23 mouse cellular contexts compared by ENCODE assay signal in the genomic region with DNA sequence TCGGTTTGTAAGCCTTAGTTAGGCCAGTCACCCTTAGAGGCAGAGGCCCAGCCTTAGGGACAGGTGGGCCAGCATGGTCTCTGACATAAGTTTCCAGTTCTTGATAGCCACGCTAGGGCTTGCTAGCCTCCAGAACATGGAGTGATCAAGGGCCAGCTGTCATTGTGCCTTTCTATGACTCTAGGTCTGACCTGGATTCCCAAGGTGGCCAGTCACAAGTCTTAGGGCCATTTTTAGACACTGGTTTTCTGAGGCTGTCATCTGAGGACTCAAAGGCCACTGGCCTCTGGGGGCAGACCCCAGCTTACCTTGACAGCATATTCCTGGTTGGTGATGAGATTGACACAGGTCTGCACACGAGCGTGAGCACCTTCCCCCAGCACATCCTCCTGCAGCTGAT. TPM values are rescaled to one million over a fixed set of nuclear protein-coding genes. Genes with fewer than 3 reads are reported as not detected.
DNase-seq lines count a peak whose midpoint lies in the region; ATAC-seq and TF ChIP-seq lines count a peak whose summit lies in the region.
"Had no signal": no experiment of that assay in that cellular context is flagged by ENCODE, and none has a peak within 500 bp of the region (broad histone marks: within the 10 kb centered on the region; RNA-seq: fewer than 3 reads in every experiment).

No protein-coding gene starts in this region.

- no peak overlapping the region for H3K27ac ChIP-seq in forebrain, embryonic 10.5 days
- no peak overlapping the region for H3K27ac ChIP-seq in forebrain, embryonic 16.5 days (ENCODE audit: low read length)
- H3K27ac ChIP-seq in heart, embryonic 12.5 days (ENCODE audit: poor library complexity, severe bottlenecking), result no peak overlapping the region
- H3K27ac ChIP-seq in midbrain, embryonic 10.5 days (replicated peaks), result no peak overlapping the region
- H3K27ac ChIP-seq in midbrain, postnatal 0 days (ENCODE audit: low read depth, low read length), result no peak overlapping the region
- H3K27ac ChIP-seq: embryonic facial prominence, embryonic 15.5 days; forebrain, embryonic 15.5 days; heart, embryonic 15.5 days; hindbrain, embryonic 10.5 days; kidney, embryonic 15.5 days; limb, embryonic 12.5 days; liver, embryonic 15.5 days; lung, embryonic 15.5 days; stomach, embryonic 15.5 days had no signal

- DNase-seq in forebrain, embryonic 10.5 days (ENCODE audit: extremely low spot score, low spot score), result no peak
- no peak for DNase-seq in heart, postnatal 10 days
- DNase-seq in midbrain, embryonic 10.5 days (ENCODE audit: low spot score), result no peak
- no peak for DNase-seq in midbrain, postnatal 0 days (ENCODE audit: low spot score)
- DNase-seq in skeletal muscle tissue, adult 2 months (ENCODE audit: low read depth, low spot score), result peak; percentile 90
- DNase-seq: kidney, postnatal 36 days; layer of hippocampus, postnatal 36 days; lung, postnatal 36 days; right cerebral cortex, adult 18-20 months; right cerebral cortex, postnatal 4 days; thymus, postnatal 36 days had no signal

- H3K36me3 ChIP-seq in forebrain, embryonic 10.5 days (replicated peaks), result peaks cover 79% of the 10 kb centered on the region
- peaks cover 34% of the 10 kb centered on the region for H3K36me3 ChIP-seq in forebrain, embryonic 16.5 days (ENCODE audit: control insufficient read depth, insufficient read depth)
- peaks cover 71% of the 10 kb centered on the region for H3K36me3 ChIP-seq in heart, embryonic 12.5 days
- H3K36me3 ChIP-seq in midbrain, embryonic 10.5 days, result peaks cover 79% of the 10 kb centered on the region
- peaks cover 61% of the 10 kb centered on the region for H3K36me3 ChIP-seq in midbrain, postnatal 0 days (ENCODE audit: insufficient read depth, low read length)

- H3K4me3 ChIP-seq in forebrain, embryonic 10.5 days, result peak overlapping the region; percentile 2; the same call in 1 of the 2 replicates
- H3K4me3 ChIP-seq in forebrain, embryonic 16.5 days (replicated peaks; ENCODE audit: low read length), result no peak overlapping the region
- no peak overlapping the region for H3K4me3 ChIP-seq in heart, embryonic 12.5 days
- H3K4me3 ChIP-seq in midbrain, embryonic 10.5 days, result 0 out of 2 replicates have a peak overlapping the region, but pooled peaks have one; percentile 1
- H3K4me3 ChIP-seq in midbrain, postnatal 0 days (ENCODE audit: low read depth, low read length), result no peak overlapping the region
- H3K4me3 ChIP-seq: embryonic facial prominence, embryonic 15.5 days; forebrain, embryonic 15.5 days; heart, embryonic 15.5 days; hindbrain, embryonic 10.5 days; kidney, embryonic 15.5 days; limb, embryonic 12.5 days; liver, embryonic 15.5 days; lung, embryonic 15.5 days; stomach, embryonic 15.5 days had no signal

- intact Hi-C loops in heart, postnatal 10 days (cut with DNase I), result no loop called here

- peaks cover 46% of the 10 kb centered on the region for H3K4me1 ChIP-seq in forebrain, embryonic 10.5 days
- H3K4me1 ChIP-seq in forebrain, embryonic 16.5 days (replicated peaks; ENCODE audit: control insufficient read depth, insufficient read depth, low read length), result peaks cover 34% of the 10 kb centered on the region
- peaks cover 50% of the 10 kb centered on the region for H3K4me1 ChIP-seq in heart, embryonic 12.5 days (replicated peaks)
- H3K4me1 ChIP-seq in midbrain, embryonic 10.5 days, result peaks cover 30% of the 10 kb centered on the region
- peaks cover 16% of the 10 kb centered on the region for H3K4me1 ChIP-seq in midbrain, postnatal 0 days (ENCODE audit: insufficient read depth, low read length)

- no peak overlapping the region for H3K4me2 ChIP-seq in forebrain, embryonic 16.5 days (ENCODE audit: low read length)
- H3K4me2 ChIP-seq in heart, embryonic 12.5 days, result no peak overlapping the region
- H3K4me2 ChIP-seq in midbrain, postnatal 0 days (ENCODE audit: low read depth, low read length, poor library complexity, severe bottlenecking), result no peak overlapping the region
- H3K4me2 ChIP-seq: embryonic facial prominence, embryonic 15.5 days; forebrain, embryonic 15.5 days; heart, embryonic 15.5 days; kidney, embryonic 15.5 days; limb, embryonic 12.5 days; liver, embryonic 15.5 days; lung, embryonic 15.5 days; stomach, embryonic 15.5 days had no signal

- TF ChIP-seq CTCF in midbrain, postnatal 0 days (IDR thresholded peaks at IDR 0.05), result no peak

- no peaks in the 10 kb centered on the region for H3K27me3 ChIP-seq in forebrain, embryonic 10.5 days (ENCODE audit: poor library complexity, severe bottlenecking)
- no peaks in the 10 kb centered on the region for H3K27me3 ChIP-seq in forebrain, embryonic 16.5 days (replicated peaks; ENCODE audit: control insufficient read depth, insufficient read depth, low read length)
- no peaks in the 10 kb centered on the region for H3K27me3 ChIP-seq in heart, embryonic 12.5 days (replicated peaks)
- H3K27me3 ChIP-seq in midbrain, embryonic 10.5 days (ENCODE audit: low read depth, poor library complexity, severe bottlenecking), result no peaks in the 10 kb centered on the region
- no peaks in the 10 kb centered on the region for H3K27me3 ChIP-seq in midbrain, postnatal 0 days (ENCODE audit: insufficient read depth, low read length)
- H3K27me3 ChIP-seq: embryonic facial prominence, embryonic 15.5 days; forebrain, embryonic 15.5 days; heart, embryonic 15.5 days; kidney, embryonic 15.5 days; limb, embryonic 12.5 days; liver, embryonic 15.5 days; lung, embryonic 15.5 days; stomach, embryonic 15.5 days had no signal

- ATAC-seq in forebrain, embryonic 16.5 days, result no peak
- ATAC-seq in heart, embryonic 12.5 days (ENCODE audit: insufficient number of reproducible peaks, low FRiP score), result no peak
- ATAC-seq in midbrain, postnatal 0 days (ENCODE audit: low FRiP score), result no peak
- ATAC-seq: forebrain, embryonic 15.5 days; intestine, postnatal 0 days had no signal

- 90% methylated on average over 4 of the region's 4 CpGs for WGBS in forebrain, embryonic 10.5 days
- 94% methylated on average over 4 of the region's 4 CpGs for WGBS in forebrain, embryonic 16.5 days
- whole genome bisulfite sequencing in heart, embryonic 12.5 days, result 86% methylated on average over 4 of the region's 4 CpGs
- WGBS in midbrain, embryonic 10.5 days, result 94% methylated on average over 4 of the region's 4 CpGs
- WGBS in midbrain, postnatal 0 days, result 91% methylated on average over 4 of the region's 4 CpGs

- no peak overlapping the region for H3K9ac ChIP-seq in forebrain, embryonic 16.5 days (replicated peaks; ENCODE audit: low read depth, low read length)
- 0 out of 2 replicates have a peak overlapping the region, but pooled peaks have one; percentile 11 for H3K9ac ChIP-seq in heart, embryonic 12.5 days
- H3K9ac ChIP-seq in midbrain, postnatal 0 days (replicated peaks; ENCODE audit: low read length, poor library complexity, severe bottlenecking), result no peak overlapping the region
- H3K9ac ChIP-seq: embryonic facial prominence, embryonic 15.5 days; forebrain, embryonic 15.5 days; heart, embryonic 15.5 days; kidney, embryonic 15.5 days; limb, embryonic 12.5 days; lung, embryonic 15.5 days; stomach, embryonic 15.5 days had no signal

- no peaks in the 10 kb centered on the region for H3K9me3 ChIP-seq in forebrain, embryonic 10.5 days
- no peaks in the 10 kb centered on the region for H3K9me3 ChIP-seq in forebrain, embryonic 16.5 days (ENCODE audit: control insufficient read depth, low read length)
- H3K9me3 ChIP-seq in heart, embryonic 12.5 days (replicated peaks), result no peaks in the 10 kb centered on the region
- H3K9me3 ChIP-seq in midbrain, embryonic 10.5 days (replicated peaks), result no peaks in the 10 kb centered on the region
- H3K9me3 ChIP-seq in midbrain, postnatal 0 days (ENCODE audit: low read length), result no peaks in the 10 kb centered on the region
- H3K9me3 ChIP-seq: embryonic facial prominence, embryonic 15.5 days; forebrain, embryonic 15.5 days; heart, embryonic 15.5 days; hindbrain, embryonic 10.5 days; kidney, embryonic 15.5 days; limb, embryonic 12.5 days; liver, embryonic 15.5 days; lung, embryonic 15.5 days; stomach, embryonic 15.5 days had no signal

RNA-seq across cellular contexts. Expression of a gene that starts 6.7 kb away (rescaled TPM):
- polyA plus RNA-seq in forebrain, embryonic 10.5 days (2016; fragmentation: Nextera tagmentation; extraction: Ambion mirVana), result 91.0 and 100 TPM in 2 replicates
- 57.1 and 61.2 TPM in 2 replicates for polyA plus RNA-seq in forebrain, embryonic 16.5 days (2015; fragmentation: Nextera tagmentation; extraction: Ambion mirVana)
- 99.6 and 102 TPM in 2 replicates for polyA plus RNA-seq in heart, embryonic 12.5 days (2016; fragmentation: Nextera tagmentation; extraction: Ambion mirVana)
- total RNA-seq in heart, postnatal 10 days (2021), result 100 to 1,000 TPM; 143 to 159 TPM
- 82.7 and 84.7 TPM in 2 replicates for polyA plus RNA-seq in midbrain, embryonic 10.5 days (2016; fragmentation: Nextera tagmentation; extraction: Ambion mirVana)
- 74.6 and 74.7 TPM in 2 replicates for total RNA-seq in midbrain, postnatal 0 days (2014; rRNA removed)
- polyA plus RNA-seq in midbrain, postnatal 0 days (2015; fragmentation: Nextera tagmentation; extraction: Ambion mirVana), result 35.3 and 36.0 TPM in 2 replicates

RNA-seq across cellular contexts. Expression of a gene that starts 14.4 kb away (rescaled TPM):
- polyA plus RNA-seq in forebrain, embryonic 10.5 days (2016; fragmentation: Nextera tagmentation; extraction: Ambion mirVana), result 71.6 and 78.1 TPM in 2 replicates
- polyA plus RNA-seq in forebrain, embryonic 16.5 days (2015; fragmentation: Nextera tagmentation; extraction: Ambion mirVana), result 75.2 and 79.7 TPM in 2 replicates
- 64.9 and 65.7 TPM in 2 replicates for polyA plus RNA-seq in heart, embryonic 12.5 days (2016; fragmentation: Nextera tagmentation; extraction: Ambion mirVana)
- total RNA-seq in heart, postnatal 10 days (2021), result 10 to 100 TPM; 42.2 to 46.4 TPM
- 70.3 and 75.2 TPM in 2 replicates for polyA plus RNA-seq in midbrain, embryonic 10.5 days (2016; fragmentation: Nextera tagmentation; extraction: Ambion mirVana)
- total RNA-seq in midbrain, postnatal 0 days (2014; rRNA removed), result 168 and 215 TPM in 2 replicates
- polyA plus RNA-seq in midbrain, postnatal 0 days (2015; fragmentation: Nextera tagmentation; extraction: Ambion mirVana), result 71.6 and 80.4 TPM in 2 replicates

RNA-seq across cellular contexts. Expression of a gene that starts 30.5 kb away (rescaled TPM):
- 53.9 and 54.7 TPM in 2 replicates for polyA plus RNA-seq in forebrain, embryonic 10.5 days (2016; fragmentation: Nextera tagmentation; extraction: Ambion mirVana)
- 56.9 and 59.4 TPM in 2 replicates for polyA plus RNA-seq in forebrain, embryonic 16.5 days (2015; fragmentation: Nextera tagmentation; extraction: Ambion mirVana)
- polyA plus RNA-seq in heart, embryonic 12.5 days (2016; fragmentation: Nextera tagmentation; extraction: Ambion mirVana), result 34.8 and 38.1 TPM in 2 replicates
- 10 to 100 TPM; 10.1 to 11.3 TPM for total RNA-seq in heart, postnatal 10 days (2021)
- polyA plus RNA-seq in midbrain, embryonic 10.5 days (2016; fragmentation: Nextera tagmentation; extraction: Ambion mirVana), result 69.9 and 73.9 TPM in 2 replicates
- 66.6 and 75.1 TPM in 2 replicates for total RNA-seq in midbrain, postnatal 0 days (2014; rRNA removed)
- 44.9 and 48.5 TPM in 2 replicates for polyA plus RNA-seq in midbrain, postnatal 0 days (2015; fragmentation: Nextera tagmentation; extraction: Ambion mirVana)

RNA-seq across cellular contexts. Expression of a gene that starts 30.7 kb away (rescaled TPM):
- 7.7 and 10.9 TPM in 2 replicates for polyA plus RNA-seq in forebrain, embryonic 10.5 days (2016; fragmentation: Nextera tagmentation; extraction: Ambion mirVana)
- 32.5 and 44.1 TPM in 2 replicates for polyA plus RNA-seq in forebrain, embryonic 16.5 days (2015; fragmentation: Nextera tagmentation; extraction: Ambion mirVana)
- 13.2 and 18.4 TPM in 2 replicates for polyA plus RNA-seq in heart, embryonic 12.5 days (2016; fragmentation: Nextera tagmentation; extraction: Ambion mirVana)
- total RNA-seq in heart, postnatal 10 days (2021), result 1 to 10 TPM; 2.9 to 4.1 TPM
- 8.9 and 15.7 TPM in 2 replicates for polyA plus RNA-seq in midbrain, embryonic 10.5 days (2016; fragmentation: Nextera tagmentation; extraction: Ambion mirVana)
- 26.3 and 48.0 TPM in 2 replicates for total RNA-seq in midbrain, postnatal 0 days (2014; rRNA removed)
- polyA plus RNA-seq in midbrain, postnatal 0 days (2015; fragmentation: Nextera tagmentation; extraction: Ambion mirVana), result 44.0 and 47.4 TPM in 2 replicates

RNA-seq across cellular contexts. Expression of a gene that starts 48.6 kb away (rescaled TPM):
- 123 and 133 TPM in 2 replicates for polyA plus RNA-seq in forebrain, embryonic 10.5 days (2016; fragmentation: Nextera tagmentation; extraction: Ambion mirVana)
- 91.3 and 96.9 TPM in 2 replicates for polyA plus RNA-seq in forebrain, embryonic 16.5 days (2015; fragmentation: Nextera tagmentation; extraction: Ambion mirVana)
- polyA plus RNA-seq in heart, embryonic 12.5 days (2016; fragmentation: Nextera tagmentation; extraction: Ambion mirVana), result 131 and 136 TPM in 2 replicates
- total RNA-seq in heart, postnatal 10 days (2021), result 100 to 1,000 TPM; 137 to 141 TPM
- polyA plus RNA-seq in midbrain, embryonic 10.5 days (2016; fragmentation: Nextera tagmentation; extraction: Ambion mirVana), result 131 and 151 TPM in 2 replicates
- total RNA-seq in midbrain, postnatal 0 days (2014; rRNA removed), result 124 and 146 TPM in 2 replicates
- polyA plus RNA-seq in midbrain, postnatal 0 days (2015; fragmentation: Nextera tagmentation; extraction: Ambion mirVana), result 90.5 and 93.3 TPM in 2 replicates

Comparison
In these comparisons a context has a peak if more than half of its experiments do, and no peak if none do; other contexts are left out.
1. H3K4me3 ChIP-seq: peak in forebrain, embryonic 10.5 days (single experiment) and midbrain, embryonic 10.5 days (single experiment); none in forebrain, embryonic 16.5 days (single experiment), heart, embryonic 12.5 days (single experiment) and midbrain, postnatal 0 days (single experiment).